Mouse (Mus musculus): ENCODE measurements at regions not wholly inside any gene's neighbourhood (a gene's known extent, or its start where the extent isn't known, plus 50 kb on each side); places are given as distances from the start of the nearest gene placed in this dataset.
A peak's percentile ranks its signal among the peaks of the same experiment; 100 is the strongest.

GRCm38 (mm10) chr1:143917623-143918022 lies 86.3 kb downstream of the Rgs2 start:
- H3K4me3 ChIP-seq (ENCODE audit: insufficient read depth, low read length): no peak overlapping the region
- TF ChIP-seq CTCF (IDR thresholded peaks at IDR 0.05; ENCODE audit: borderline replicate concordance, insufficient read depth, low read length) (no peak), POLR2A (IDR thresholded peaks at IDR 0.05; ENCODE audit: low read depth, low read length) (no peak)
- no peaks in the 10 kb centered on the region for H3K4me1 ChIP-seq (ENCODE audit: control insufficient read depth, insufficient read depth, low read length)
- H3K27ac ChIP-seq (ENCODE audit: insufficient read depth, low read length): no peak overlapping the region

- H3K4me1 ChIP-seq (ENCODE audit: control insufficient read depth, insufficient read depth, low read length): no peaks in the 10 kb centered on the region
- H3K4me3 ChIP-seq (ENCODE audit: insufficient read depth, low read length): no peak overlapping the region
- H3K27ac ChIP-seq (ENCODE audit: insufficient read depth, low read length): no peak overlapping the region
- no peak for TF ChIP-seq POLR2A (IDR thresholded peaks at IDR 0.05; ENCODE audit: low read depth, low read length)
- no peak for TF ChIP-seq CTCF (IDR thresholded peaks at IDR 0.05; ENCODE audit: borderline replicate concordance, insufficient read depth, low read length)
Observed at GRCm38 (mm10) chr1:143916587-143916986, 87.4 kb downstream of the Rgs2 start.

- TF ChIP-seq CTCF (IDR thresholded peaks at IDR 0.05; ENCODE audit: borderline replicate concordance, insufficient read depth, low read length): no peak
- TF ChIP-seq POLR2A (IDR thresholded peaks at IDR 0.05; ENCODE audit: low read depth, low read length): no peak
- Histone ChIP-seq H3K27ac (ENCODE audit: insufficient read depth, low read length) (no peak overlapping the region), H3K4me3 (ENCODE audit: insufficient read depth, low read length) (no peak overlapping the region), H3K4me1 (ENCODE audit: control insufficient read depth, insufficient read depth, low read length) (no peaks in the 10 kb centered on the region)
Observed at GRCm38 (mm10) chr1:143912586-143912985, 91.4 kb downstream of the Rgs2 start.

- Histone ChIP-seq H3K4me1 (ENCODE audit: control insufficient read depth, insufficient read depth, low read length) (no peaks in the 10 kb centered on the region), H3K27ac (ENCODE audit: insufficient read depth, low read length) (no peak overlapping the region), H3K4me3 (ENCODE audit: insufficient read depth, low read length) (no peak overlapping the region)
- TF ChIP-seq POLR2A (IDR thresholded peaks at IDR 0.05; ENCODE audit: low read depth, low read length) (no peak), CTCF (IDR thresholded peaks at IDR 0.05; ENCODE audit: borderline replicate concordance, insufficient read depth, low read length) (no peak)
Observed at GRCm38 (mm10) chr1:143911230-143911629, 92.7 kb downstream of the Rgs2 start.

GRCm38 (mm10) chr1:143910530-143910929 lies 93.4 kb downstream of the Rgs2 start:
- Histone ChIP-seq H3K4me1 (ENCODE audit: control insufficient read depth, insufficient read depth, low read length) (no peaks in the 10 kb centered on the region), H3K4me3 (ENCODE audit: insufficient read depth, low read length) (no peak overlapping the region), H3K27ac (ENCODE audit: insufficient read depth, low read length) (no peak overlapping the region)
- no peak for TF ChIP-seq POLR2A (IDR thresholded peaks at IDR 0.05; ENCODE audit: low read depth, low read length)
- no peak for TF ChIP-seq CTCF (IDR thresholded peaks at IDR 0.05; ENCODE audit: borderline replicate concordance, insufficient read depth, low read length)

GRCm38 (mm10) chr1:143907312-143907711 lies 96.6 kb downstream of the Rgs2 start:
- Histone ChIP-seq H3K27ac (ENCODE audit: insufficient read depth, low read length) (no peak overlapping the region), H3K4me1 (ENCODE audit: control insufficient read depth, insufficient read depth, low read length) (no peaks in the 10 kb centered on the region), H3K4me3 (ENCODE audit: insufficient read depth, low read length) (no peak overlapping the region)
- no peak for TF ChIP-seq POLR2A (IDR thresholded peaks at IDR 0.05; ENCODE audit: low read depth, low read length)
- no peak for TF ChIP-seq CTCF (IDR thresholded peaks at IDR 0.05; ENCODE audit: borderline replicate concordance, insufficient read depth, low read length)

- TF ChIP-seq POLR2A (IDR thresholded peaks at IDR 0.05; ENCODE audit: low read depth, low read length): no peak
- no peak for TF ChIP-seq CTCF (IDR thresholded peaks at IDR 0.05; ENCODE audit: borderline replicate concordance, insufficient read depth, low read length)
- H3K27ac ChIP-seq (ENCODE audit: insufficient read depth, low read length): no peak overlapping the region
- no peaks in the 10 kb centered on the region for H3K4me1 ChIP-seq (ENCODE audit: control insufficient read depth, insufficient read depth, low read length)
- no peak overlapping the region for H3K4me3 ChIP-seq (ENCODE audit: insufficient read depth, low read length)
Observed at GRCm38 (mm10) chr1:143906881-143907280, 97.1 kb downstream of the Rgs2 start.

- no peak for TF ChIP-seq CTCF (IDR thresholded peaks at IDR 0.05; ENCODE audit: borderline replicate concordance, insufficient read depth, low read length)
- TF ChIP-seq POLR2A (IDR thresholded peaks at IDR 0.05; ENCODE audit: low read depth, low read length): no peak
- Histone ChIP-seq H3K4me3 (ENCODE audit: insufficient read depth, low read length) (no peak overlapping the region), H3K4me1 (ENCODE audit: control insufficient read depth, insufficient read depth, low read length) (no peaks in the 10 kb centered on the region), H3K27ac (ENCODE audit: insufficient read depth, low read length) (no peak overlapping the region)
Observed at GRCm38 (mm10) chr1:143903985-143904384, 100.0 kb downstream of the Rgs2 start.

GRCm38 (mm10) chr1:143903234-143903633 lies 100.7 kb downstream of the Rgs2 start:
- no peak overlapping the region for H3K27ac ChIP-seq (ENCODE audit: insufficient read depth, low read length)
- TF ChIP-seq CTCF (IDR thresholded peaks at IDR 0.05; ENCODE audit: borderline replicate concordance, insufficient read depth, low read length): no peak
- no peak for TF ChIP-seq POLR2A (IDR thresholded peaks at IDR 0.05; ENCODE audit: low read depth, low read length)
- no peaks in the 10 kb centered on the region for H3K4me1 ChIP-seq (ENCODE audit: control insufficient read depth, insufficient read depth, low read length)
- no peak overlapping the region for H3K4me3 ChIP-seq (ENCODE audit: insufficient read depth, low read length)

- Histone ChIP-seq H3K27ac (ENCODE audit: insufficient read depth, low read length) (peak overlapping the region; percentile 52; the same call in 1 of the 2 replicates), H3K4me1 (ENCODE audit: control insufficient read depth, insufficient read depth, low read length) (no peaks in the 10 kb centered on the region), H3K4me3 (ENCODE audit: insufficient read depth, low read length) (no peak overlapping the region)
- TF ChIP-seq POLR2A (IDR thresholded peaks at IDR 0.05; ENCODE audit: low read depth, low read length) (no peak), CTCF (IDR thresholded peaks at IDR 0.05; ENCODE audit: borderline replicate concordance, insufficient read depth, low read length) (no peak)
Observed at GRCm38 (mm10) chr1:143901127-143901920, 102.6 kb downstream of the Rgs2 start.
